Mouse (Mus musculus) liver, embryonic 11.5 days (tissue): ENCODE data around the gene Thada. TPM values are rescaled to one million over a fixed set of nuclear protein-coding genes. Genes with fewer than 3 reads are reported as not detected.

Experiments used
- ATAC-seq: fragments of 200-750 bp; cut with Nextera tagmentation; replicated peaks from 2 replicates; pipeline ENCODE4 v1.8.0; 2017; ENCODE audit warnings: moderate number of reproducible peaks, mild to moderate bottlenecking, moderate TSS enrichment, moderate library complexity; ENCODE audit not compliant: low FRiP score
- DNase-seq: peaks from one replicate; pipeline ENCODE4 v3.0.0-alpha.2; 2017; ENCODE audit warnings: low spot score
- H3K27ac ChIP-seq: fragments of 300-500 bp; sonication (generic); 2 replicates; pipeline ENCODE4 v1.5.1; 2014; ENCODE audit warnings: mild to moderate bottlenecking, low read depth, low read length, control low read depth
- H3K27me3 ChIP-seq: fragments of 300-500 bp; sonication (generic); replicated peaks from 2 replicates; pipeline ENCODE4 v1.6.1; 2014; ENCODE audit warnings: low read length, mixed read lengths; ENCODE audit not compliant: control insufficient read depth, insufficient read depth
- H3K36me3 ChIP-seq: fragments of 300-500 bp; sonication (generic); 2 replicates; pipeline ENCODE4 v1.6.1; 2014; ENCODE audit warnings: mild to moderate bottlenecking, low read length, moderate library complexity, mixed read lengths; ENCODE audit not compliant: control insufficient read depth, insufficient read depth
- H3K4me1 ChIP-seq: fragments of 300-500 bp; sonication (generic); replicated peaks from 2 replicates; pipeline ENCODE4 v1.6.1; 2014; ENCODE audit warnings: low read length, mixed read lengths; ENCODE audit not compliant: control insufficient read depth, insufficient read depth
- H3K4me2 ChIP-seq: fragments of 300-500 bp; sonication (generic); 2 replicates; pipeline ENCODE4 v1.6.1; 2014; ENCODE audit warnings: mild to moderate bottlenecking, control low read depth, moderate library complexity
- H3K4me3 ChIP-seq: fragments of 300-500 bp; sonication (generic); 2 replicates; pipeline ENCODE4 v1.5.1; 2014; ENCODE audit warnings: low read depth, low read length, control low read depth
- H3K9ac ChIP-seq: fragments of 300-500 bp; sonication (generic); 2 replicates; pipeline ENCODE4 v1.6.1; 2014; ENCODE audit warnings: low read depth, low read length, control low read depth
- H3K9me3 ChIP-seq: fragments of 300-500 bp; sonication (generic); 2 replicates; pipeline ENCODE4 v1.6.1; 2016; ENCODE audit warnings: low read length, inconsistent platforms, mixed read lengths; ENCODE audit not compliant: control insufficient read depth
- WGBS: fragments of 180-500 bp; shearing (Covaris S2); extraction: QIAGEN DNeasy Blood & Tissue Kit; methylation state at CpG from one replicate; pipeline ENCODE4 v1.1.7; 2014; 5-methylcytosine and 5-hydroxymethylcytosine counted together
- polyA plus RNA-seq: library from polyadenylated mRNA; unstranded; fragments of >200 nt; fragmentation: Nextera tagmentation; extraction: Ambion mirVana; gene quantifications from 2 replicates; pipeline ENCODE4 v1.2.1, GENCODE M21; 2014

Gene Thada
- polyA plus RNA-seq, 1 experiment from 2014 or later, result 12.3 TPM

DNA sequence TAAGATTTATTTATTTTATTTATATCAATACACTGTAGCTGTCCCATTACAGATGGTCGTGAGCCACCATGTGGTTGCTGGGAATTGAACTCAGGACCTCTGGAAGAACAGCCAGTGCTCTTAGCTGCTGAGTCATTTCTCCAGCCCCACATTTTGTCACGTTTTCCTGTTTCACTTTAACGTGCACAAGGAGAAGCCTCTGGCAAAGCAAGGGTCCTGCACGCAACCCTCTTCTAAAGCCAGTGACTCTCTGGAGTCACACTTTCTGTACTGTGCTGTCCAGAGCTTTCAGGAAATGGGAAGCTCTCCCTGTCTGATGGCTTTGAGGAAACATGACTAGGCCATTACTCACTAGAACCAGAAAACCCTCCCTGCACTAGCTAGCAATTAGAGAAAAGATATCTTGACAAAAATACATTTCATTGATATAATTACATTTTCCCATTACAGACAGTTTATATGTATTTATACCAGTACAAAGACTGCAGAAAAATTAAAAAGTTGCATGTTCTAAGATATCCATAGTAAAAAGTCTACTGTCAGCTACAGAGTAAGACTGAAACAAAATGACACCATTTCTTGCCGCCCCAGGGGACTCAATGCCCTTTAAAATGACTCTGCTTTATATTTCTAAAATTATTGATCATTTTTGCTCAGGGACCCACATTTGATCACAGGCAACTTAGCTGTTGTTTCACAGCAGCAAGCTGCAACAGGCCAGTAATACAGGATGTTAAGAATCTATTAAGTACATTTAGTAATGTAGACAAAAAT is 131.6 kb downstream of the Thada start:
- WGBS, result 70% methylated on average over 5 of the region's 5 CpGs
- DNase-seq (no peak), ATAC-seq (no peak)
- Histone ChIP-seq H3K9me3 (no peaks in the 10 kb centered on the region), H3K4me3 (no peak overlapping the region), H3K27ac (no peak overlapping the region), H3K36me3 (peaks cover 2% of the 10 kb centered on the region; the same call in 1 of the 2 replicates), H3K4me1 (no peaks in the 10 kb centered on the region), H3K4me2 (no peak overlapping the region), H3K27me3 (no peaks in the 10 kb centered on the region), H3K9ac (no peak overlapping the region)

DNA sequence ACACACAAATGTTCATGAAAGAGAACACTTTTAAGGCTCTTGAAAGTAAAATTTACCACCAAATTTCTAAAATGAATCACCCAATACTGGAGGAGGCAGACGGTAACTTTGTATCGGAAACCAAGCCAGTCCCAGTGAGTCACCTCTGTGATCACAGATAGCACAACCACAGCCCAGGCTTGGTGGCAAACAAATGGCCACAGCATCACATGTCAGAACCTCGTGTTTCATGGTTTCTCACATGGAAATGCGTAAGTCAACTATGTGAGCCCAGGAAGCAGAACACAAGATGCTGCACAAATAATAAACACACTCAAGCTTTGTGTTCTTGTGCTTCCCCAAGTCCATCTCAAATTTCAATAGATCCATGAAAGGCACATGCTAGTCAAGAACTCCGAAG is 133.1 kb downstream of the Thada start:
- DNase-seq (no peak), ATAC-seq (no peak)
- Histone ChIP-seq H3K9ac (no peak overlapping the region), H3K4me2 (no peak overlapping the region), H3K9me3 (no peaks in the 10 kb centered on the region), H3K36me3 (peaks cover 2% of the 10 kb centered on the region; the same call in 1 of the 2 replicates), H3K27ac (no peak overlapping the region), H3K4me3 (no peak overlapping the region), H3K27me3 (no peaks in the 10 kb centered on the region), H3K4me1 (no peaks in the 10 kb centered on the region)
- WGBS, result 75% methylated on average over 5 of the region's 5 CpGs

- 87% methylated on average over 8 of the region's 8 CpGs for WGBS
- Histone ChIP-seq H3K4me1 (peaks cover 6% of the 10 kb centered on the region), H3K27me3 (no peaks in the 10 kb centered on the region), H3K4me3 (no peak overlapping the region), H3K4me2 (no peak overlapping the region), H3K9me3 (no peaks in the 10 kb centered on the region), H3K36me3 (no peaks in the 10 kb centered on the region), H3K9ac (no peak overlapping the region), H3K27ac (no peak overlapping the region)
- DNase-seq (no peak), ATAC-seq (no peak)
Measured at GRCm38 (mm10) chr17:84330986-84331385, 135.0 kb downstream of the Thada start.

DNA sequence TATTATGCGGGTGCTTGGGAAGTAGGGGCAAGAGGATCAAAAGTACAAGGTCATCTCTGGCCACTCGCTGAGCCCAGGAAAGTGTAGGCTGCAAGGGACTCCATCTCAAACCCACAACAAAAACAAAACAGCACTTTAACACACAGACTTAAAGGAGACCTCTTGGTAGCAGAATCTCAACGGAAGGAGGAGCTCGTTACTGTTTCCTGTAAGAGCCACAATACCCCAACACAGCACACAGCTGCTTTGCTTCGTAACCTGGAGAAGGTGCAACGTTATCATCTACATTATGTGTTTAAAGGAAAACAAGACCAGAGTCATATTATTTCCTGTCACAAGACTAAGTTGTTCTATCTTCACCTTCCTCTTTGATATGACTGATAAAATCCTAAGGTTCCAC is 135.5 kb downstream of the Thada start:
- H3K27me3 ChIP-seq, result no peaks in the 10 kb centered on the region
- H3K9ac ChIP-seq, result no peak overlapping the region
- H3K9me3 ChIP-seq, result no peaks in the 10 kb centered on the region
- no peak for DNase-seq
- H3K36me3 ChIP-seq, result no peaks in the 10 kb centered on the region
- no peak overlapping the region for H3K4me3 ChIP-seq
- no peak overlapping the region for H3K4me2 ChIP-seq
- H3K27ac ChIP-seq, result no peak overlapping the region
- ATAC-seq, result no peak
- peaks cover 10% of the 10 kb centered on the region for H3K4me1 ChIP-seq
- 82% methylated on average over 6 of the region's 6 CpGs for WGBS

- Histone ChIP-seq H3K9ac (no peak overlapping the region), H3K9me3 (no peaks in the 10 kb centered on the region), H3K27me3 (no peaks in the 10 kb centered on the region), H3K36me3 (no peaks in the 10 kb centered on the region), H3K4me2 (no peak overlapping the region), H3K4me1 (peaks cover 12% of the 10 kb centered on the region), H3K4me3 (no peak overlapping the region), H3K27ac (no peak overlapping the region)
- WGBS, result 84% methylated on average over 4 of the region's 4 CpGs
- no peak for ATAC-seq
- DNase-seq, result no peak
Measured at GRCm38 (mm10) chr17:84329906-84330470, 136.0 kb downstream of the Thada start.

GRCm38 (mm10) chr17:84328526-84328925 is 137.5 kb downstream of the Thada start:
- Histone ChIP-seq H3K27me3 (no peaks in the 10 kb centered on the region), H3K9me3 (no peaks in the 10 kb centered on the region), H3K27ac (no peak overlapping the region), H3K9ac (no peak overlapping the region), H3K4me3 (no peak overlapping the region), H3K4me1 (peaks cover 12% of the 10 kb centered on the region), H3K36me3 (no peaks in the 10 kb centered on the region), H3K4me2 (no peak overlapping the region)
- DNase-seq, result no peak
- ATAC-seq, result no peak
- 50% methylated on average over 2 of the region's 2 CpGs for WGBS

DNA sequence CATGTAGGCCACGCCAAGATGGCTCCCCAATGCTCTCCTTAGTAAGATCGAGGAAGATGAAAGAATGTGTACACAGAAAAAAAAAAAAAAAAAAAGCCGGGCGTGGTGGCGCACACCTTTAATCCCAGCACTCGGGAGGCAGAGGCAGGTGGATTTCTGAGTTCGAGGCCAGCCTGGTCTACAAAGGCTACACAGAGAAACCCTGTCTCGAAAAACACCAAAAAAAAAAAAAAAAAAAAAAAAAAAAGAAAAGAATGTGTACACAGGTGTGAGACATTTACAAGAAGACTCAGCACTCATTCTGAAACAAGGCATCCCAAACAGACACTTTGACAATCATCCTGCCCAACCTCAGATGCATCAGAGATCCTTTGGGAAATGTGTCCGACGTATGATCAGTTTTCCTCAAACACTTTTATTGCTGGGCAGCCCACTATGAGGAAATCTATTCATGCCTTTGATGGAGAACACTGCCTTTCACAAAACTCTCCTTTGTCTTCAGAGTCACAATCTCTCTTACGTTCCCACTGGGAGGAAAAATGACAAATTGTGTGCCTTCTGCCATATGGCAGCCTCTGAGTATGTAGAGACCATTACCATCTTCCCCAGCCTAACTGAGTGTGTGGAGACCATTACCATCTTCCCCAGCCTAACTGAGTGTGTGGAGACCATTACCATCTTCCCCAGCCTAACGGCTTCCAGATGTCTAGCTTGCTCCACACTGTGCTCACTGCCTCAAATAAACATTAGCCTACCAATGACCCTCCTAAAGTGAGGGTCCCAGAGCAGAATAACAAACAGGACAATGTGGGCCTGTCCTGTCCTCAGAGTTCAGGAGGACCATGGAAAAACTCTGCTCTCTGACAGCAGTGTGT is 138.7 kb downstream of the Thada start:
- no peak overlapping the region for H3K9ac ChIP-seq
- no peaks in the 10 kb centered on the region for H3K27me3 ChIP-seq
- 86% methylated on average over 9 of the region's 12 CpGs for WGBS
- H3K36me3 ChIP-seq, result no peaks in the 10 kb centered on the region
- no peak overlapping the region for H3K27ac ChIP-seq
- H3K9me3 ChIP-seq, result no peaks in the 10 kb centered on the region
- H3K4me3 ChIP-seq, result no peak overlapping the region
- ATAC-seq, result no peak
- no peak for DNase-seq
- peaks cover 12% of the 10 kb centered on the region for H3K4me1 ChIP-seq
- no peak overlapping the region for H3K4me2 ChIP-seq

- H3K36me3 ChIP-seq, result no peaks in the 10 kb centered on the region
- ATAC-seq, result no peak
- H3K4me2 ChIP-seq, result no peak overlapping the region
- no peak overlapping the region for H3K27ac ChIP-seq
- H3K27me3 ChIP-seq, result no peaks in the 10 kb centered on the region
- H3K4me1 ChIP-seq, result peaks cover 12% of the 10 kb centered on the region
- DNase-seq, result no peak
- no peaks in the 10 kb centered on the region for H3K9me3 ChIP-seq
- no peak overlapping the region for H3K9ac ChIP-seq
- H3K4me3 ChIP-seq, result no peak overlapping the region
- 83% methylated on average over 4 of the region's 4 CpGs for WGBS
Measured at GRCm38 (mm10) chr17:84322176-84322575, 143.8 kb downstream of the Thada start.
